Mouse (Mus musculus): ENCODE measurements around the gene Erc1.
"Not testable (repeated sequence)": the region's sequence is repeated elsewhere in the genome, so short reads cannot be mapped to it uniquely, and the experiment has no call there.

DNA sequence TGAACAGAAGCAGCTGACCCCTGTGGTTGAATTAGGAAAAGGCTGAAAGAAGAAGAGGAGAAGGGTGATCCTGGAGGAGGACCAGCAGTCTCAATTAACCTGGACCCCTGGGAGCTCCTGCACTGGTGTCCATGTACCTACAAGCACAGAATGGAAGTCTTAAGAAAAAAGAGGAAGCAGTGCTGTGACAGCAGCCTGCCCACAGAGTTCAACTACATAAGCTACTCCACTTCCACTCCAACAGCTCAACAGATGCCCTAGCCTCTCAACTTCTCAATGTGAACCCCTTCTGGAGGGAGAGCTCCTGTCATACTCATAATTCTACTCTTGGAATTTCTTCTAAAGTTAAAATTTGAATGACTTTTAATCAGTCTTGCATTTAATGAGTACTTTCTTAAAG, 34.9 kb downstream of the Erc1 start:
- not testable (repeated sequence) for TF ChIP-seq CTCF (IDR thresholded peaks at IDR 0.05; ENCODE audit: borderline replicate concordance, insufficient read depth, low read length); POLR2A (IDR thresholded peaks at IDR 0.05; ENCODE audit: low read depth, low read length)

Data from embryonic fibroblast, embryonic 13.5 days (primary cell).